Comparison of ENCODE assay signal across 18 mouse cellular contexts in genomic region chr14:47664470-47664864, GRCm38 (mm10). TPM values are rescaled to one million over a fixed set of nuclear protein-coding genes. Genes with fewer than 3 reads are reported as not detected.
DNase-seq lines count a peak whose midpoint lies in the region; ATAC-seq and TF ChIP-seq lines count a peak whose summit lies in the region.
"Had no signal": no experiment of that assay in that cellular context is flagged by ENCODE, and none has a peak within 500 bp of the region (broad histone marks: within the 10 kb centered on the region; RNA-seq: fewer than 3 reads in every experiment).

No protein-coding gene starts in this region.

- no peak overlapping the region for H3K4me3 ChIP-seq in liver, adult 2 months (ENCODE audit: insufficient read depth, low read depth, low read length)
- H3K4me3 ChIP-seq in liver, embryonic 11.5 days (ENCODE audit: low read depth, low read length) = no peak overlapping the region
- H3K4me3 ChIP-seq in stomach, postnatal 0 days (ENCODE audit: low read depth, low read length) = no peak overlapping the region
- no peak overlapping the region for H3K4me3 ChIP-seq in limb, embryonic 10.5 days
- H3K4me3 ChIP-seq: embryonic facial prominence, embryonic 12.5 days; erythroblast, embryonic 14.5 days; forebrain, embryonic 15.5 days; layer of hippocampus, adult 2 months; midbrain, embryonic 12.5 days; neural tube, embryonic 13.5 days had no signal

- peaks cover 15% of the 10 kb centered on the region for H3K36me3 ChIP-seq in liver, adult 2 months (ENCODE audit: control insufficient read depth, insufficient read depth, low read length)
- peaks cover 5% of the 10 kb centered on the region for H3K36me3 ChIP-seq in liver, embryonic 11.5 days (ENCODE audit: control insufficient read depth, insufficient read depth, low read length)
- no peaks in the 10 kb centered on the region for H3K36me3 ChIP-seq in stomach, postnatal 0 days (ENCODE audit: control insufficient read depth, insufficient read depth, low read length)
- peaks cover 64% of the 10 kb centered on the region for H3K36me3 ChIP-seq in limb, embryonic 10.5 days

- no peak overlapping the region for H3K9ac ChIP-seq in liver, adult 2 months (ENCODE audit: low read depth, low read length)
- no peak overlapping the region for H3K9ac ChIP-seq in liver, embryonic 11.5 days (ENCODE audit: low read depth, low read length)
- H3K9ac ChIP-seq in stomach, postnatal 0 days (ENCODE audit: low read length) = no peak overlapping the region
- H3K9ac ChIP-seq: embryonic facial prominence, embryonic 12.5 days; forebrain, embryonic 15.5 days; liver, embryonic 14.5 days; midbrain, embryonic 12.5 days; neural tube, embryonic 13.5 days had no signal

- H3K4me2 ChIP-seq in liver, embryonic 11.5 days = no peak overlapping the region
- no peak overlapping the region for H3K4me2 ChIP-seq in stomach, postnatal 0 days (replicated peaks; ENCODE audit: low read depth)
- H3K4me2 ChIP-seq: embryonic facial prominence, embryonic 12.5 days; forebrain, embryonic 15.5 days; midbrain, embryonic 12.5 days; neural tube, embryonic 13.5 days had no signal

- TF ChIP-seq EP300 in stomach, postnatal 0 days (optimal IDR thresholded peaks at IDR 0.05) = no peak

- peaks cover 1% of the 10 kb centered on the region; the same call in 1 of the 2 replicates for H3K4me1 ChIP-seq in liver, adult 2 months (ENCODE audit: control insufficient read depth, insufficient read depth, low read length)
- H3K4me1 ChIP-seq in liver, embryonic 11.5 days (replicated peaks; ENCODE audit: control insufficient read depth, insufficient read depth, low read length) = no peaks in the 10 kb centered on the region
- H3K4me1 ChIP-seq in stomach, postnatal 0 days (replicated peaks; ENCODE audit: control insufficient read depth, insufficient read depth) = no peaks in the 10 kb centered on the region
- no peaks in the 10 kb centered on the region for H3K4me1 ChIP-seq in limb, embryonic 10.5 days
- H3K4me1 ChIP-seq: embryonic facial prominence, embryonic 12.5 days; midbrain, embryonic 12.5 days; neural tube, embryonic 13.5 days had no signal

- H3K27me3 ChIP-seq in liver, adult 2 months (ENCODE audit: control insufficient read depth, insufficient read depth, low read length) = no peaks in the 10 kb centered on the region
- no peaks in the 10 kb centered on the region for H3K27me3 ChIP-seq in liver, embryonic 11.5 days (replicated peaks; ENCODE audit: control insufficient read depth, insufficient read depth, low read length)
- H3K27me3 ChIP-seq in stomach, postnatal 0 days (ENCODE audit: control insufficient read depth, insufficient read depth, low read length) = no peaks in the 10 kb centered on the region
- H3K27me3 ChIP-seq in limb, embryonic 10.5 days (ENCODE audit: low read depth, poor library complexity, severe bottlenecking) = no peaks in the 10 kb centered on the region
- H3K27me3 ChIP-seq: embryonic facial prominence, embryonic 12.5 days; forebrain, embryonic 15.5 days; midbrain, embryonic 12.5 days; neural tube, embryonic 13.5 days had no signal

- TF ChIP-seq POLR2A in liver, adult 2 months (IDR thresholded peaks at IDR 0.05; ENCODE audit: extremely low read depth, insufficient read depth, low read length) = no peak

- no peak for TF ChIP-seq CTCF in liver, adult 2 months (IDR thresholded peaks at IDR 0.05; ENCODE audit: low read depth, low read length)
- no peak for TF ChIP-seq CTCF in stomach, postnatal 0 days (IDR thresholded peaks at IDR 0.05; ENCODE audit: low read depth)

- no peaks in the 10 kb centered on the region for H3K9me3 ChIP-seq in liver, embryonic 11.5 days (ENCODE audit: control insufficient read depth, low read length)
- H3K9me3 ChIP-seq in stomach, postnatal 0 days (ENCODE audit: control insufficient read depth, low read length) = no peaks in the 10 kb centered on the region
- no peaks in the 10 kb centered on the region for H3K9me3 ChIP-seq in limb, embryonic 10.5 days (replicated peaks)
- H3K9me3 ChIP-seq: embryonic facial prominence, embryonic 12.5 days; forebrain, embryonic 15.5 days; midbrain, embryonic 12.5 days; neural tube, embryonic 13.5 days had no signal

- peak; percentile 39 for DNase-seq in liver, adult 2 months (ENCODE audit: extremely low read depth, low read depth, low spot score)
- DNase-seq in liver, embryonic 11.5 days (ENCODE audit: low spot score) = no peak
- peak; percentile 9 for DNase-seq in fibroblast of lung, adult 2 months (ENCODE audit: low read depth)
- no peak for DNase-seq in stomach, postnatal 0 days (ENCODE audit: low spot score)
- no peak for DNase-seq in limb, embryonic 10.5 days (ENCODE audit: low spot score)
- DNase-seq in left cerebral cortex, adult 11 months (ENCODE audit: low spot score) = no peak
- DNase-seq: adrenal gland, adult 2 months; cerebellum, postnatal 10 days; kidney, postnatal 14 days; thymus, adult 18-20 months had no signal

- ATAC-seq in liver, embryonic 11.5 days (replicated peaks; ENCODE audit: low FRiP score) = no peak
- peak; percentile 61 for ATAC-seq in CD4-positive, CD25-positive, alpha-beta regulatory T cell, adult 4 months
- ATAC-seq in stomach, postnatal 0 days (ENCODE audit: low FRiP score, low TSS enrichment) = peak; percentile 79
- ATAC-seq: forebrain, embryonic 15.5 days had no signal

- no peak overlapping the region for H3K27ac ChIP-seq in liver, adult 2 months (replicated peaks; ENCODE audit: insufficient read depth, low read depth, low read length)
- no peak overlapping the region for H3K27ac ChIP-seq in liver, embryonic 11.5 days (ENCODE audit: low read depth, low read length)
- H3K27ac ChIP-seq in stomach, postnatal 0 days (replicated peaks) = no peak overlapping the region
- H3K27ac ChIP-seq in limb, embryonic 10.5 days = no peak overlapping the region
- H3K27ac ChIP-seq: embryonic facial prominence, embryonic 12.5 days; forebrain, embryonic 15.5 days; layer of hippocampus, adult 2 months; liver, embryonic 14.5 days; midbrain, embryonic 12.5 days; neural tube, embryonic 13.5 days had no signal

- H3K79me2 ChIP-seq in liver, adult 2 months (ENCODE audit: control insufficient read depth, insufficient read depth, low read length) = peaks cover 3% of the 10 kb centered on the region; the same call in 1 of the 2 replicates

RNA-seq across cellular contexts. Expression of gene Ktn1, which starts 16.2 kb away (rescaled TPM):
- total RNA-seq in liver, adult 2 months (2014; rRNA removed) = 14.2 and 18.4 TPM in 2 replicates
- 1.0 and 1.9 TPM in 2 replicates for polyA plus RNA-seq in liver, adult 2 months (2012; rRNA removed)
- polyA plus RNA-seq in liver, embryonic 11.5 days (2014; fragmentation: Nextera tagmentation; extraction: Ambion mirVana) = 43.3 and 45.0 TPM in 2 replicates
- 10 to 100 TPM; 60.6 to 67.2 TPM for polyA plus RNA-seq in CD4-positive, CD25-positive, alpha-beta regulatory T cell, adult 4 months (2017; shearing (Covaris generic))
- 40.7 and 48.8 TPM in 2 replicates for polyA plus RNA-seq in stomach, postnatal 0 days (2015; fragmentation: Nextera tagmentation; extraction: Ambion mirVana)
- polyA plus RNA-seq in limb, embryonic 10.5 days (2016; fragmentation: Nextera tagmentation; extraction: Ambion mirVana) = 44.9 and 55.9 TPM in 2 replicates

Comparison
In these comparisons a context has a peak if more than half of its experiments do, and no peak if none do; other contexts are left out.
1. DNase-seq: peak in liver, adult 2 months (single experiment) and fibroblast of lung, adult 2 months (single experiment); none in liver, embryonic 11.5 days (single experiment), stomach, postnatal 0 days (single experiment), limb, embryonic 10.5 days (single experiment) and left cerebral cortex, adult 11 months (single experiment).
2. RNA of gene Ktn1, which starts 16.2 kb away (polyA plus RNA-seq): 60.6 to 67.2 TPM in CD4-positive, CD25-positive, alpha-beta regulatory T cell, adult 4 months, 44.9 to 55.9 TPM in limb, embryonic 10.5 days, 40.7 to 48.8 TPM in stomach, postnatal 0 days and 43.3 to 45.0 TPM in liver, embryonic 11.5 days; 1.0 to 1.9 TPM in liver, adult 2 months; every median in the first group is over 10 times any median in the second.